Mouse (Mus musculus): Measurements from ENCODE around the gene Mmp24.

DNA sequence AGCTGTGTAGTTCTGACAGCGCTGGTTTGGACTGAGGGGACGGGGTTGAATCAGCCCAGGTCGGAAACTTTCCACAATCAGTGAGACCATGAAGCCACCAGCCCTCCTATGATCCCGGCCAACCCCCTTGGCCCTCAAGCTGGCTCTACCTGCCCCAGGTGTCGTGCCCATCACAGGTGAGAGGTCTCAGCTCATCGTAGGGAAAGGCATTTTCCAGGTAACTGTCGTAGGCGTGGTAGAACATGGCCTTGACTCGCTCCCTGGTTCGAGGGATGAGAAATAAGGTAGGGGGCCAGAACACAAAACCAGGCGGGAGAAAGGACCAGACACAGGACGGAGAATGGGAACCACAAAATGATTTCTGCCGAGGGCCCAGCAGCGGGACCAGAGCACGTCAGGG is 46.4 kb upstream of the Mmp24 start:
- TF ChIP-seq CTCF (IDR thresholded peaks at IDR 0.05; ENCODE audit: low read depth) (no peak), EP300 (IDR thresholded peaks at IDR 0.05; ENCODE audit: low read depth) (no peak)
